Mouse (Mus musculus) forebrain, embryonic 14.5 days (tissue): ENCODE measurements around the gene Pik3c2a. TPM values are rescaled to one million over a fixed set of nuclear protein-coding genes. Genes with fewer than 3 reads are reported as not detected.

ENCODE experiments used
- ATAC-seq: fragments of 200-750 bp; cut with Nextera tagmentation; 2 replicates; pipeline ENCODE4 v1.8.0; 2017; ENCODE audit warnings: mild to moderate bottlenecking, moderate library complexity
- DNase-seq: peaks from one replicate; pipeline ENCODE4 v3.0.0-alpha.2; 2015; ENCODE audit warnings: low spot score
- H3K27ac ChIP-seq: fragments of 300-500 bp; sonication (generic); 2 replicates; pipeline ENCODE4 v1.5.1; 2014; ENCODE audit warnings: low read depth, mild to moderate bottlenecking, control low read depth, low read length, moderate library complexity
- H3K27me3 ChIP-seq: fragments of 300-500 bp; sonication (generic); replicated peaks from 2 replicates; pipeline ENCODE4 v1.6.1; 2014; ENCODE audit warnings: low read length, control low read depth, mixed read lengths; ENCODE audit not compliant: control insufficient read depth, insufficient read depth
- H3K36me3 ChIP-seq: fragments of 300-500 bp; sonication (generic); 2 replicates; pipeline ENCODE4 v1.6.1; 2014; ENCODE audit warnings: low read length, control low read depth; ENCODE audit not compliant: control insufficient read depth, insufficient read depth
- H3K4me1 ChIP-seq: fragments of 300-500 bp; sonication (generic); 2 replicates; pipeline ENCODE4 v1.6.1; 2014; ENCODE audit warnings: antibody characterized with exemption, low read length, control low read depth; ENCODE audit not compliant: control insufficient read depth, insufficient read depth
- H3K4me2 ChIP-seq: fragments of 300-500 bp; sonication (generic); 2 replicates; pipeline ENCODE4 v1.6.1; 2014; ENCODE audit warnings: mild to moderate bottlenecking, control low read depth, low read length
- H3K4me3 ChIP-seq: fragments of 300-500 bp; sonication (generic); 2 replicates; pipeline ENCODE4 v1.5.1; 2014; ENCODE audit warnings: low read depth, low read length, control low read depth
- H3K9ac ChIP-seq: fragments of 300-500 bp; sonication (generic); 2 replicates; pipeline ENCODE4 v1.6.1; 2014; ENCODE audit warnings: mild to moderate bottlenecking, low read length, control low read depth, moderate library complexity
- H3K9me3 ChIP-seq: fragments of 300-500 bp; sonication (generic); replicated peaks from 2 replicates; pipeline ENCODE4 v1.6.1; 2016; ENCODE audit warnings: low read length, control low read depth, mixed read lengths; ENCODE audit not compliant: control insufficient read depth
- WGBS: fragments of 180-500 bp; shearing (Covaris S2); extraction: QIAGEN DNeasy Blood & Tissue Kit; methylation state at CpG from one replicate; pipeline ENCODE4 v1.1.7; 2014; 5-methylcytosine and 5-hydroxymethylcytosine counted together
- polyA plus RNA-seq: library from polyadenylated mRNA; unstranded; fragments of >200 nt; fragmentation: Nextera tagmentation; extraction: Ambion mirVana; gene quantifications from 2 replicates; pipeline ENCODE4 v1.2.1, GENCODE M21; 2014

Pik3c2a gene
- polyA plus RNA-seq, 1 experiment from 2014 or later: 11.7 TPM

GRCm38 (mm10) chr7:116336226-116336625, 107.0 kb downstream of the Pik3c2a start:
- Histone ChIP-seq H3K27ac (no peak overlapping the region), H3K4me3 (no peak overlapping the region), H3K9me3 (no peaks in the 10 kb centered on the region), H3K27me3 (no peaks in the 10 kb centered on the region), H3K36me3 (peaks cover 34% of the 10 kb centered on the region), H3K4me1 (peaks cover 5% of the 10 kb centered on the region; the same call in 1 of the 2 replicates), H3K4me2 (no peak overlapping the region), H3K9ac (no peak overlapping the region)
- 81% methylated on average over 1 of the region's 1 CpGs for WGBS
- ATAC-seq (no peak), DNase-seq (peak; percentile 55)

- Histone ChIP-seq H3K9me3 (no peaks in the 10 kb centered on the region), H3K4me1 (peaks cover 5% of the 10 kb centered on the region; the same call in 1 of the 2 replicates), H3K4me3 (no peak overlapping the region; the same call in 1 of the 2 replicates), H3K9ac (no peak overlapping the region), H3K4me2 (peak overlapping the region; percentile 88; the same call in 1 of the 2 replicates), H3K36me3 (peaks cover 37% of the 10 kb centered on the region), H3K27ac (no peak overlapping the region), H3K27me3 (no peaks in the 10 kb centered on the region)
- 80% methylated on average over 6 of the region's 6 CpGs for WGBS
- ATAC-seq (no peak), DNase-seq (no peak)
Observed at GRCm38 (mm10) chr7:116335133-116335532, 108.1 kb downstream of the Pik3c2a start.

- Histone ChIP-seq H3K4me1 (peaks cover 5% of the 10 kb centered on the region; the same call in 1 of the 2 replicates), H3K36me3 (peaks cover 37% of the 10 kb centered on the region), H3K27ac (no peak overlapping the region), H3K4me2 (peak overlapping the region; percentile 88), H3K9ac (peak overlapping the region; percentile 96), H3K27me3 (no peaks in the 10 kb centered on the region), H3K9me3 (no peaks in the 10 kb centered on the region), H3K4me3 (peak overlapping the region; percentile 86)
- ATAC-seq: no peak
- DNase-seq: no peak
- WGBS: 26% methylated on average over 8 of the region's 8 CpGs
Observed at GRCm38 (mm10) chr7:116334669-116335038, 108.6 kb downstream of the Pik3c2a start.

- no peaks in the 10 kb centered on the region for H3K9me3 ChIP-seq
- no peaks in the 10 kb centered on the region for H3K27me3 ChIP-seq
- ATAC-seq: peak; percentile 100
- peak within 1 kb of the TSS; percentile 81 for H3K27ac ChIP-seq
- peak within 1 kb of the TSS; percentile 88 for H3K4me2 ChIP-seq
- H3K9ac ChIP-seq: peak within 1 kb of the TSS; percentile 96
- under 1% methylated on average over 78 of the region's 78 CpGs for whole genome bisulfite sequencing
- peaks cover 35% of the 10 kb centered on the region for H3K36me3 ChIP-seq
- peaks cover 5% of the 10 kb centered on the region; the same call in 1 of the 2 replicates for H3K4me1 ChIP-seq
- DNase-seq: peak; percentile 99
- peak within 1 kb of the TSS; percentile 86 for H3K4me3 ChIP-seq
Observed at GRCm38 (mm10) chr7:116333713-116334668, 109.3 kb downstream of the Pik3c2a start, which contains the start of gene Rps13. Gene Rps13, minus strand, starts transcription at chr7:116334195.

- DNase-seq: no peak
- H3K4me3 ChIP-seq: no peak overlapping the region
Observed at GRCm38 (mm10) chr7:116331246-116331645, 112.0 kb downstream of the Pik3c2a start.

GRCm38 (mm10) chr7:116329858-116330257, 113.4 kb downstream of the Pik3c2a start:
- Histone ChIP-seq H3K27me3 (no peaks in the 10 kb centered on the region), H3K4me3 (no peak overlapping the region), H3K36me3 (peaks cover 38% of the 10 kb centered on the region), H3K4me1 (peaks cover 5% of the 10 kb centered on the region; the same call in 1 of the 2 replicates), H3K9me3 (no peaks in the 10 kb centered on the region), H3K27ac (no peak overlapping the region), H3K4me2 (no peak overlapping the region), H3K9ac (no peak overlapping the region)
- ATAC-seq (no peak), DNase-seq (no peak)
- WGBS: 86% methylated on average over 4 of the region's 4 CpGs

More at GRCm38 (mm10) chr7:116331246-116331645, 112.0 kb downstream of the Pik3c2a start:
- WGBS: 86% methylated on average over 2 of the region's 2 CpGs
- Histone ChIP-seq H3K9me3 (no peaks in the 10 kb centered on the region), H3K36me3 (peaks cover 38% of the 10 kb centered on the region), H3K27me3 (no peaks in the 10 kb centered on the region), H3K27ac (no peak overlapping the region), H3K4me1 (peaks cover 5% of the 10 kb centered on the region; the same call in 1 of the 2 replicates), H3K9ac (no peak overlapping the region), H3K4me2 (no peak overlapping the region)
- ATAC-seq: no peak

GRCm38 (mm10) chr7:116328777-116329176, 114.5 kb downstream of the Pik3c2a start:
- DNase-seq: no peak
- 75% methylated on average over 7 of the region's 7 CpGs for WGBS

GRCm38 (mm10) chr7:116327901-116328300, 115.3 kb downstream of the Pik3c2a start:
- Histone ChIP-seq H3K27me3 (no peaks in the 10 kb centered on the region), H3K27ac (no peak overlapping the region), H3K9me3 (no peaks in the 10 kb centered on the region), H3K4me3 (no peak overlapping the region), H3K4me1 (peaks cover 1% of the 10 kb centered on the region; the same call in 1 of the 2 replicates), H3K4me2 (no peak overlapping the region), H3K9ac (no peak overlapping the region), H3K36me3 (peaks cover 37% of the 10 kb centered on the region)
- 91% methylated on average over 5 of the region's 5 CpGs for WGBS
- DNase-seq: no peak
- ATAC-seq: no peak

More at GRCm38 (mm10) chr7:116328777-116329176, 114.5 kb downstream of the Pik3c2a start:
- Histone ChIP-seq H3K36me3 (peaks cover 38% of the 10 kb centered on the region), H3K4me1 (peaks cover 5% of the 10 kb centered on the region; the same call in 1 of the 2 replicates), H3K4me3 (no peak overlapping the region), H3K4me2 (no peak overlapping the region), H3K9ac (no peak overlapping the region), H3K27me3 (no peaks in the 10 kb centered on the region), H3K9me3 (no peaks in the 10 kb centered on the region), H3K27ac (no peak overlapping the region)
- no peak for ATAC-seq
